Mouse (Mus musculus) stomach, embryonic 16.5 days (tissue): Measurements from ENCODE around the gene Tesk1. TPM values are rescaled to one million over a fixed set of nuclear protein-coding genes. Genes with fewer than 3 reads are reported as not detected.
A peak's percentile ranks its signal among the peaks of the same experiment; 100 is the strongest.

ENCODE experiments used
- ATAC-seq: fragments of 200-750 bp; cut with Nextera tagmentation; 2 replicates; pipeline ENCODE4 v1.8.0; 2017; ENCODE audit warnings: moderate number of reproducible peaks, moderate TSS enrichment; ENCODE audit not compliant: insufficient read depth, low FRiP score
- H3K27ac ChIP-seq: fragments of 300-500 bp; sonication (generic); 2 replicates; pipeline ENCODE4 v1.5.1; 2014; ENCODE audit warnings: low read length
- H3K27me3 ChIP-seq: fragments of 300-500 bp; sonication (generic); 2 replicates; pipeline ENCODE4 v1.6.1; 2014; ENCODE audit warnings: low read length, control low read depth, mixed read lengths; ENCODE audit not compliant: control insufficient read depth, insufficient read depth
- H3K36me3 ChIP-seq: fragments of 300-500 bp; sonication (generic); 2 replicates; pipeline ENCODE4 v1.6.1; 2014; ENCODE audit warnings: low read length; ENCODE audit not compliant: control insufficient read depth, insufficient read depth
- H3K4me1 ChIP-seq: fragments of 300-500 bp; sonication (generic); 2 replicates; pipeline ENCODE4 v1.6.1; 2014; ENCODE audit warnings: low read length, control low read depth, mixed read lengths; ENCODE audit not compliant: control insufficient read depth, insufficient read depth
- H3K4me2 ChIP-seq: fragments of 300-500 bp; sonication (generic); 2 replicates; pipeline ENCODE4 v1.6.1; 2014; ENCODE audit warnings: low read depth, low read length, mixed read lengths
- H3K4me3 ChIP-seq: fragments of 300-500 bp; sonication (generic); replicated peaks from 2 replicates; pipeline ENCODE4 v1.5.1; 2014; ENCODE audit warnings: mild to moderate bottlenecking, low read length
- H3K9ac ChIP-seq: fragments of 300-500 bp; sonication (generic); 2 replicates; pipeline ENCODE4 v1.6.1; 2014; ENCODE audit warnings: low read length
- H3K9me3 ChIP-seq: fragments of 300-500 bp; sonication (generic); replicated peaks from 2 replicates; pipeline ENCODE4 v1.6.1; 2016; ENCODE audit warnings: low read length, control low read depth; ENCODE audit not compliant: control insufficient read depth
- WGBS: fragments of 180-500 bp; shearing (Covaris S2); extraction: QIAGEN DNeasy Blood & Tissue Kit; methylation state at CpG from one replicate; pipeline ENCODE4 v1.1.7; 2014; 5-methylcytosine and 5-hydroxymethylcytosine counted together
- polyA plus RNA-seq: library from polyadenylated mRNA; unstranded; fragments of >200 nt; fragmentation: Nextera tagmentation; extraction: Ambion mirVana; gene quantifications from 2 replicates; pipeline ENCODE4 v1.2.1, GENCODE M21; 2015

Tesk1 gene
- polyA plus RNA-seq, 1 experiment from 2014 or later = 1.7 TPM

- Histone ChIP-seq H3K9me3 (no peaks in the 10 kb centered on the region), H3K9ac (no peak overlapping the region), H3K4me2 (no peak overlapping the region), H3K4me3 (no peak overlapping the region), H3K27ac (no peak overlapping the region), H3K36me3 (peaks cover 10% of the 10 kb centered on the region; the same call in 1 of the 2 replicates), H3K4me1 (peaks cover 10% of the 10 kb centered on the region; the same call in 1 of the 2 replicates), H3K27me3 (no peaks in the 10 kb centered on the region)
- no peak for ATAC-seq
- 67% methylated on average over 16 of the region's 16 CpGs for WGBS
These were observed 24.3 kb upstream of the Tesk1 start for GRCm38 (mm10) chr4:43417269-43418062.

GRCm38 (mm10) chr4:43418450-43418849 is 23.3 kb upstream of the Tesk1 start:
- 72% methylated on average over 4 of the region's 4 CpGs for WGBS
- Histone ChIP-seq H3K27ac (no peak overlapping the region; the same call in 1 of the 2 replicates), H3K4me2 (no peak overlapping the region), H3K4me3 (no peak overlapping the region), H3K36me3 (peaks cover 12% of the 10 kb centered on the region; the same call in 1 of the 2 replicates), H3K27me3 (no peaks in the 10 kb centered on the region), H3K4me1 (peaks cover 10% of the 10 kb centered on the region; the same call in 1 of the 2 replicates), H3K9me3 (no peaks in the 10 kb centered on the region), H3K9ac (0 out of 2 replicates have a peak overlapping the region, but pooled peaks have one; percentile 38)
- no peak for ATAC-seq

- WGBS = 66% methylated on average over 15 of the region's 15 CpGs
- Histone ChIP-seq H3K4me2 (no peak overlapping the region), H3K27ac (peak overlapping the region; percentile 34), H3K4me1 (peaks cover 10% of the 10 kb centered on the region; the same call in 1 of the 2 replicates), H3K9me3 (no peaks in the 10 kb centered on the region), H3K36me3 (peaks cover 17% of the 10 kb centered on the region; the same call in 1 of the 2 replicates), H3K27me3 (no peaks in the 10 kb centered on the region), H3K9ac (no peak overlapping the region), H3K4me3 (no peak overlapping the region)
- ATAC-seq = no peak
These were observed 22.6 kb upstream of the Tesk1 start for GRCm38 (mm10) chr4:43418973-43419656.

- Histone ChIP-seq H3K27me3 (no peaks in the 10 kb centered on the region), H3K9me3 (no peaks in the 10 kb centered on the region), H3K4me3 (no peak overlapping the region), H3K4me1 (peaks cover 10% of the 10 kb centered on the region; the same call in 1 of the 2 replicates), H3K27ac (peak overlapping the region; percentile 34), H3K9ac (no peak overlapping the region), H3K4me2 (no peak overlapping the region), H3K36me3 (peaks cover 21% of the 10 kb centered on the region; the same call in 1 of the 2 replicates)
- ATAC-seq = no peak
- WGBS = 64% methylated on average over 9 of the region's 9 CpGs
These were observed 21.9 kb upstream of the Tesk1 start for GRCm38 (mm10) chr4:43419801-43420281.

GRCm38 (mm10) chr4:43420305-43420704 is 21.4 kb upstream of the Tesk1 start:
- ATAC-seq = peak; percentile 19; the same call in 1 of the 2 replicates
- Histone ChIP-seq H3K36me3 (peaks cover 21% of the 10 kb centered on the region; the same call in 1 of the 2 replicates), H3K4me3 (no peak overlapping the region), H3K9me3 (no peaks in the 10 kb centered on the region), H3K27me3 (no peaks in the 10 kb centered on the region), H3K4me1 (peaks cover 10% of the 10 kb centered on the region; the same call in 1 of the 2 replicates), H3K27ac (peak overlapping the region; percentile 34; the same call in 1 of the 2 replicates), H3K4me2 (no peak overlapping the region), H3K9ac (no peak overlapping the region)
- WGBS = 3% methylated on average over 6 of the region's 6 CpGs

GRCm38 (mm10) chr4:43421632-43422240 is 20.0 kb upstream of the Tesk1 start:
- 77% methylated on average over 28 of the region's 28 CpGs for WGBS
- no peak overlapping the region for H3K4me2 ChIP-seq
- H3K4me1 ChIP-seq = peaks cover 14% of the 10 kb centered on the region; the same call in 1 of the 2 replicates
- H3K27me3 ChIP-seq = peaks cover 3% of the 10 kb centered on the region; the same call in 1 of the 2 replicates
- H3K9me3 ChIP-seq = no peaks in the 10 kb centered on the region
- H3K36me3 ChIP-seq = peaks cover 18% of the 10 kb centered on the region
- no peak overlapping the region for H3K9ac ChIP-seq
- H3K4me3 ChIP-seq = no peak overlapping the region
- H3K27ac ChIP-seq = no peak overlapping the region
- no peak for ATAC-seq

GRCm38 (mm10) chr4:43423267-43423934 is 18.3 kb upstream of the Tesk1 start:
- Histone ChIP-seq H3K4me3 (no peak overlapping the region), H3K4me1 (peaks cover 10% of the 10 kb centered on the region; the same call in 1 of the 2 replicates), H3K9ac (no peak overlapping the region), H3K27me3 (peaks cover 6% of the 10 kb centered on the region; the same call in 1 of the 2 replicates), H3K4me2 (no peak overlapping the region), H3K27ac (no peak overlapping the region), H3K9me3 (no peaks in the 10 kb centered on the region), H3K36me3 (peaks cover 19% of the 10 kb centered on the region)
- no peak for ATAC-seq
- 85% methylated on average over 20 of the region's 20 CpGs for WGBS

- Histone ChIP-seq H3K36me3 (peaks cover 19% of the 10 kb centered on the region), H3K4me1 (peaks cover 17% of the 10 kb centered on the region)
These were observed 17.7 kb upstream of the Tesk1 start for GRCm38 (mm10) chr4:43424072-43424471.

More at GRCm38 (mm10) chr4:43424072-43424471, 17.7 kb upstream of the Tesk1 start:
- H3K9me3 ChIP-seq = no peaks in the 10 kb centered on the region
- H3K9ac ChIP-seq = no peak overlapping the region
- WGBS = 84% methylated on average over 9 of the region's 9 CpGs
- no peak overlapping the region for H3K4me3 ChIP-seq
- peaks cover 6% of the 10 kb centered on the region; the same call in 1 of the 2 replicates for H3K27me3 ChIP-seq
- H3K27ac ChIP-seq = no peak overlapping the region
- ATAC-seq = no peak
- no peak overlapping the region for H3K4me2 ChIP-seq
